Mouse (Mus musculus) MEL (cell line): ENCODE data around the gene Syt7.

Source experiments
- CTCF ChIP-seq, 3 experiments: IDR thresholded peaks in 2 of 3; conservative IDR thresholded peaks in 1 of 3; 2 replicates each; pipeline ENCODE4 v1.5.1; 2011 to 2012; ENCODE audit warnings: low read length in 3 of 3, low read depth in 2 of 3, mild to moderate bottlenecking in 2 of 3, improper control_type of control experiment in 1 of 3, inconsistent platforms in 1 of 3, mixed read lengths in 1 of 3, moderate library complexity in 1 of 3; ENCODE audit not compliant: control insufficient read depth in 1 of 3, insufficient read depth in 1 of 3, poor library complexity in 1 of 3, severe bottlenecking in 1 of 3
- EP300 ChIP-seq, 2 experiments: IDR thresholded peaks; 2 replicates each; pipeline ENCODE4 v1.6.1; 2011; ENCODE audit warnings: improper control_type of control experiment in 2 of 2, low read length in 2 of 2, low read depth in 1 of 2, mild to moderate bottlenecking in 1 of 2
- JUND ChIP-seq: IDR thresholded peaks from 2 replicates; pipeline ENCODE4 v1.6.1; 2011; ENCODE audit warnings: low read depth, mild to moderate bottlenecking, improper control_type of control experiment, low read length
- MAFK ChIP-seq: IDR thresholded peaks from 2 replicates; pipeline ENCODE4 v1.6.1; 2011; ENCODE audit warnings: low read depth, mild to moderate bottlenecking, low read length, improper control_type of control experiment, borderline replicate concordance
- MAX ChIP-seq: IDR thresholded peaks from 2 replicates; pipeline ENCODE4 v1.6.1; 2011; ENCODE audit warnings: low read length, improper control_type of control experiment
- MYB ChIP-seq: IDR thresholded peaks from 2 replicates; pipeline ENCODE4 v1.6.1; 2011; ENCODE audit warnings: mild to moderate bottlenecking, low read depth, low read length, improper control_type of control experiment
- NELFE ChIP-seq: IDR thresholded peaks from 2 replicates; pipeline ENCODE4 v1.6.1; 2011; ENCODE audit warnings: low read depth, low read length, improper control_type of control experiment
- NRF1 ChIP-seq: IDR thresholded peaks from 2 replicates; pipeline ENCODE4 v1.6.1; 2014; ENCODE audit warnings: low read depth, mild to moderate bottlenecking, inconsistent platforms, low read length, improper control_type of control experiment, moderate library complexity; ENCODE audit not compliant: poor library complexity, insufficient read depth, severe bottlenecking
- POLR2A ChIP-seq, 2 experiments: IDR thresholded peaks; 2 replicates each; pipeline ENCODE4 v1.6.1; 2011 to 2012; ENCODE audit warnings: low read length in 2 of 2, mild to moderate bottlenecking in 2 of 2, control low read depth in 1 of 2, improper control_type of control experiment in 1 of 2, low read depth in 1 of 2, moderate library complexity in 1 of 2; ENCODE audit not compliant: control insufficient read depth in 1 of 2, insufficient read depth in 1 of 2, poor library complexity in 1 of 2
- TCF12 ChIP-seq: IDR thresholded peaks from 2 replicates; pipeline ENCODE4 v1.6.1; 2014; ENCODE audit warnings: low read depth, mild to moderate bottlenecking, inconsistent platforms, low read length, improper control_type of control experiment, moderate library complexity
- ZMIZ1 ChIP-seq: IDR thresholded peaks from 2 replicates; pipeline ENCODE4 v1.6.1; 2012; ENCODE audit warnings: low read depth, mild to moderate bottlenecking, inconsistent platforms, low read length, improper control_type of control experiment, moderate library complexity

DNA sequence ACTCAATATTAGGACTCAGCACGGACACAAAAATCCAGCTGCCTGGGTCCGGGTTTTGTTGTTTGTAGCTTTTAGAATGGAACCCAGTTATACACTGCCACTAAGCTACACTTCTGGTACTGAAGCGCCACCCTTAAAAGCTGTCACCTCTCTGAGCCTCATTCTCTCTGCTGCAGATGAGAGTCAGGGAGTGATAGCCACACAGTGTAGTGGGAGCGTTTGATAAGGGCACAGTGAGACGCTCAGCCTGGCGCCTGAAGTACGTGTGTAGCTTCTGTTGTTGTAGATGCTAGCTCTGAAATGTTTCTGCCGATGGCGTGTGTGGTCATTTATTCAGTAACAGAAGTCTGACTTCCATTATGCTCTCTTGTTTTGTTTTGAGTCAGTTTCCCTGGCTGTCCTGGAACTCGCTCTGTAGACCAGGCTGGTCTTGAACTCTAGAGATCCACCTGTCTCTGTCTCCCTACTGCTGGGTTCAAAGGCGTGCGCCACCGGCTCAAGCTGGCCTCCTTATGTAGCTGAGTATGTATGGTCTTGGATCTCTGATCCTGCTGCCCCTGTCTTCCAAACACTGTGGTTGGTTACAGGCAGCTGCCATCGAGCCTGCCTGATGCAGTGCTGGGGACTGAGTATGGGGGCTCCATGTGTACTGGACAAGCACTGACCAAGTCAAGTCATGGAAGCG is 55.9 kb downstream of the Syt7 start:
- TF ChIP-seq POLR2A (IDR thresholded peaks at IDR 0.05; ENCODE audit: control insufficient read depth in 1 of 2, insufficient read depth in 1 of 2, low read depth in 1 of 2, low read length in 2 of 2, poor library complexity in 1 of 2) = no peak
- no peak for TF ChIP-seq MYB
- TF ChIP-seq TCF12 = no peak
- TF ChIP-seq JUND = no peak
- no peak for TF ChIP-seq CTCF (IDR thresholded peaks at IDR 0.05 in 2 of 3, conservative IDR thresholded peaks at IDR 0.05 in 1 of 3; ENCODE audit: control insufficient read depth in 1 of 3, insufficient read depth in 1 of 3, low read depth in 2 of 3, low read length in 3 of 3, poor library complexity in 1 of 3, severe bottlenecking in 1 of 3)
- TF ChIP-seq EP300 (IDR thresholded peaks at IDR 0.05; ENCODE audit: low read depth in 1 of 2, low read length in 2 of 2) = peak in 1 of 2 experiments; percentile 35; a peak in 1 of 4 replicates
- TF ChIP-seq NRF1 = no peak
- no peak for TF ChIP-seq MAX
- TF ChIP-seq NELFE = no peak
- no peak for TF ChIP-seq MAFK
- TF ChIP-seq ZMIZ1 = no peak
